Mouse (Mus musculus) neural tube, embryonic 10.5 days (tissue): ENCODE results near the gene Lztr1.

Experiments used
- DNase-seq: peaks from one replicate; pipeline ENCODE4 v3.0.0-alpha.2; 2017; ENCODE audit warnings: low spot score; ENCODE audit errors: extremely low spot score

Lztr1 gene

GRCm38 (mm10) chr16:17508546-17509239 lies at the start of gene Lztr1:
TSS of gene Lztr1 (plus strand) at chr16:17508688.
- peak; percentile 91 for DNase-seq

- DNase-seq = no peak
Measured at GRCm38 (mm10) chr16:17460254-17460653, 48.2 kb upstream of the Lztr1 start.

GRCm38 (mm10) chr16:17461596-17461995 lies 46.9 kb upstream of the Lztr1 start:
- DNase-seq = no peak

- no peak for DNase-seq
Measured at GRCm38 (mm10) chr16:17463184-17463583, 45.3 kb upstream of the Lztr1 start.

GRCm38 (mm10) chr16:17466875-17467663 lies 41.4 kb upstream of the Lztr1 start:
- DNase-seq = no peak

- no peak for DNase-seq
Measured at GRCm38 (mm10) chr16:17472498-17472897, 36.0 kb upstream of the Lztr1 start.

- peak; percentile 28 for DNase-seq
Measured at GRCm38 (mm10) chr16:17474091-17474490, 34.4 kb upstream of the Lztr1 start.

- DNase-seq = no peak
Measured at GRCm38 (mm10) chr16:17474761-17475160, 33.7 kb upstream of the Lztr1 start.

- DNase-seq = no peak
Measured at GRCm38 (mm10) chr16:17475326-17475725, 33.2 kb upstream of the Lztr1 start.

GRCm38 (mm10) chr16:17478331-17478943 lies 30.1 kb upstream of the Lztr1 start:
- DNase-seq = no peak

- no peak for DNase-seq
Measured at GRCm38 (mm10) chr16:17481465-17481864, 27.0 kb upstream of the Lztr1 start.

- DNase-seq = no peak
Measured at GRCm38 (mm10) chr16:17486505-17486904, 22.0 kb upstream of the Lztr1 start.

- DNase-seq = no peak
Measured at GRCm38 (mm10) chr16:17488478-17489468, 19.7 kb upstream of the Lztr1 start.

GRCm38 (mm10) chr16:17489469-17490111 lies 18.9 kb upstream of the Lztr1 start, which contains the start of gene Aifm3:
TSS of gene Aifm3 (plus strand) at chr16:17489611.
- no peak for DNase-seq

GRCm38 (mm10) chr16:17491154-17491553 lies 17.3 kb upstream of the Lztr1 start:
- no peak for DNase-seq

- no peak for DNase-seq
Measured at GRCm38 (mm10) chr16:17491896-17492561, 16.5 kb upstream of the Lztr1 start.

- DNase-seq = no peak
Measured at GRCm38 (mm10) chr16:17496499-17497305, 11.8 kb upstream of the Lztr1 start.

- DNase-seq = peak; percentile 47
Measured at GRCm38 (mm10) chr16:17499249-17499883, 9.1 kb upstream of the Lztr1 start.

GRCm38 (mm10) chr16:17502681-17503080 lies 5.8 kb upstream of the Lztr1 start:
- DNase-seq = no peak
